Mouse (Mus musculus) testis, postnatal 10 days (tissue): ENCODE data around the gene Stub1.

Experiments used
- DNase-seq: peaks from one replicate; pipeline ENCODE4 v3.0.0; 2021; ENCODE audit warnings: low spot score

Stub1 gene

DNA sequence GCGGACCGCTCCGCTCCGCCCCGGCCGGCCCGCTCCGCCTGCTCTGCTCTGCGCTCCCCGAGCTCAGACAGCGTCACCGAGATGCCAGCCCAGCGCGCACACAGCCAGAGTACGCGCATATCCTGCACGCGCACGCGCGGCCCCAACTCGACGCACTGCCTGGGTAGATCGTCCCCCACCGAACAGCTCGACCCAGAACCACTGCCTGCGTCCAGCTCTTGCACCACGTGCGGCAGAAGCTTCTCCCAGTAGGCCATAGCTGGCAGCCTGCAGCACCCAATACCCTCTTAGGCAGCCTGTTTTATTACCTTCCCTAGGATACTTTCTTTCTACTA lies 3.8 kb upstream of the Stub1 start, which contains the start of gene Rhbdl1:
Rhbdl1 (minus strand) TSS at position 220 of the 335 bp plus-strand sequence.
- peak; percentile 84 for DNase-seq

GRCm38 (mm10) chr17:25836397-25837075 lies 3.3 kb upstream of the Stub1 start:
- DNase-seq = peak; percentile 83

DNA sequence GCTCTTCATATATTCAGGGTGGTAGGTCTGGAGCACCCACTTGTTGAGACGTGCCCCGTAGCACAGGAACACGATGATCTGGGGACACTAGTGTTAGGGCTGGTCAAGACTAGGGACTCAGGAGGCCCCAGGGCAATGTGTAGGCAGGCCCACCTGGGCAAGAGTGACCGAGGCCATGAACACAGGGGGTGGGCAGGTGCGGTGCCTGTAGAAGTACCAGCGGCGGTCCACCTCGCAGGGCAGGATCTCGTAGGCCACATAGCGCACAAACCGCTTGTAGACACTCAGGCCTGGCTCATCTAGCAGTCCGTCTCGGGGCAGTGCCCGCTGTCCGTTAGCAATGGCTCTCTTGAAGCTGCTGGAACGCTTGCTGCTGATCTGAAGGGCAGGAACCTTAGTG lies 2.6 kb upstream of the Stub1 start:
- no peak for DNase-seq

- DNase-seq = no peak
These were observed 2.1 kb upstream of the Stub1 start for GRCm38 (mm10) chr17:25835301-25835700.

GRCm38 (mm10) chr17:25834595-25835222 lies 1.5 kb upstream of the Stub1 start:
- DNase-seq = no peak

- DNase-seq = no peak
These were observed 874 bp upstream of the Stub1 start for GRCm38 (mm10) chr17:25833961-25834594.

- peak; percentile 100 for DNase-seq
These were observed 541 bp downstream of the Stub1 start for GRCm38 (mm10) chr17:25832436-25833290.

- DNase-seq = peak; percentile 70
These were observed 1.5 kb downstream of the Stub1 start for GRCm38 (mm10) chr17:25831451-25832281.

- no peak for DNase-seq
These were observed 2.3 kb downstream of the Stub1 start for GRCm38 (mm10) chr17:25830806-25831431.

- DNase-seq = no peak
These were observed 2.9 kb downstream of the Stub1 start for GRCm38 (mm10) chr17:25830200-25830753.

- no peak for DNase-seq
These were observed 3.6 kb downstream of the Stub1 start for GRCm38 (mm10) chr17:25829558-25830017.

GRCm38 (mm10) chr17:25828712-25829557 lies 4.3 kb downstream of the Stub1 start, which contains the start of gene Jmjd8:
Jmjd8 (plus strand) TSS chr17:25828867.
- DNase-seq = peak; percentile 81

DNA sequence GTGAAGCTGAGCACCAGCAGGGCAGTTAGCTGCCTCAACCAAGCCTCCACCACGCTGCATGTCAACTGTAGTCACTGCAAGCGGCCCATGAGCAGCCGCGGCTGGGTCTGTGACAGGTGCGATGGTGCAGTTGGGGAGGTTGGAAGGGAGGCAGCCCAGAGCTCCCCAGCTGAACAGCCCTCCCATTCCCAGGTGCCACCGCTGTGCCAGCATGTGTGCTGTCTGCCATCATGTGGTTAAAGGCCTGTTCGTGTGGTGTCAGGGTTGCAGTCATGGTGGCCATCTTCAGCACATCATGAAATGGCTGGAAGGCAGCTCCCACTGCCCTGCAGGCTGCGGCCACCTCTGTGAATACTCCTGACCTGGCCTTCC lies 5.0 kb downstream of the Stub1 start:
- DNase-seq = no peak

DNA sequence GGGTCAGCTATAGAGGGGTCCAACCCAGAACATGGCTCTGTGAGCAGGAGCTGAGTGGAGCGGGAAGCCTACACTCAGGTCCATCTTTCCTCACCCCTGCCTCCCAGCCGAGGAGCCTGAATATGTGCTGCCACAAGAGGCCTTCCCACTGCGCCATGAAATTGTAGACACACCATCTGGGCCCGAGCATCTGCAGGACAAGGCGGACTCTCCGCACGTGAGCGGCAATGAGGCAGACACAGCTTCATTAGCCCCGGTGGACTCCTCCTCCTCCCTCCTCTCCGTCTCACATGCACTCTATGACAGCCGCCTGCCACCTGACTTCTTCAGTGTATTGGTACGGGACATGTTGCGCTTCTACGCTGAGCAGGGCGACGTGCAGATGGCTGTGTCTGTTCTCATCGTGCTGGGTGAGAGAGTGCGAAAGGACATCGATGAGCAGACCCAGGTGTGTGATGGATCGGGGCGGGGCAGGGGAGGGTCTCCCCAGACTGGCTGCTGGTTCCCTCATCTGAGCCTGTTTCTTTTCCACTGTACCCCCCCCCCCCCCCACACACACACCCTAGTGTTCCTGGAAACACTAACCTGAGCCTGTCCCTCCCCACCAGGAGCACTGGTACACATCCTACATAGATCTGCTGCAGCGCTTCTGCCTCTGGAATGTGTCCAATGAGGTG lies 5.5 kb downstream of the Stub1 start:
- DNase-seq = no peak

- DNase-seq = no peak
These were observed 6.2 kb downstream of the Stub1 start for GRCm38 (mm10) chr17:25827011-25827410.

- no peak for DNase-seq
These were observed 7.1 kb downstream of the Stub1 start for GRCm38 (mm10) chr17:25825984-25826570.

- no peak for DNase-seq
These were observed 7.9 kb downstream of the Stub1 start for GRCm38 (mm10) chr17:25825311-25825710.

DNA sequence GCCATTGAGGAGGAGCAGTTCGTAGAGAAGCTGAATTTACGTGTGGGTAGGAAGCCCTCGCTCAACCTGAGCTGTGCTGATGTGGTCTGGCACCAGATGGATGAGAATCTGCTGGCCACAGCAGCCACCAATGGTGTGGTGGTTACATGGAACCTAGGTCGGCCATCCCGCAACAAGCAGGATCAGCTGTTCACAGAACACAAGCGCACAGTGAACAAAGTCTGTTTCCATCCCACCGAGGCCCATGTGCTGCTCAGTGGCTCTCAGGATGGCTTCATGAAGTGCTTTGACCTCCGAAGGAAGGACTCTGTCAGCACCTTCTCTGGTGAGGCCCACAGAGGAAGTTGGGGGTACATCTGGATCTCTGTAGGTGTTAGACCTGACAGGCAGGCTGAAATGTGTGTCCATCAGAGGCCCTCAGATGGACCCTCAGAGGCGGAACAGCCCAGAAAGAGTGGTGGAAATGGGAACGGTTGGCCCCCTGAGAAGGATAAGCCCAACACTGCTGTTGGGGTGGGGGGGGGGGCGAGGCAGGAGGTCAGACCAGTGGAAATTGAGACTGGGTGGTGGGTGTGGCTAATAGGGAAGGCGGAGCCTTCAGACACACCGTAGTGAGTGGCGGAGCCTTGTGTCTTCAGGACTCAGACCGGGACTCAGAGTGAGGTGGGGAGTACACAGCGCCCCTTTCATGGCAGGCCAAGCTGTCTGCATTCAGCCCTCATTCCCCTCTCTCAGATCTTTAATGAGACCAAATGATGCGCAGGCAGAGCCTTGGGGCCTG lies 8.7 kb downstream of the Stub1 start:
- DNase-seq = no peak
